Mouse (Mus musculus) testis, adult 2 months (tissue): ENCODE results near the gene Olfr24. TPM values are rescaled to one million over a fixed set of nuclear protein-coding genes. Genes with fewer than 3 reads are reported as not detected.

ENCODE experiments used
- H3K27ac ChIP-seq: fragments of 200-500 bp; 2 replicates; pipeline ENCODE4 v1.5.1; 2012; ENCODE audit warnings: low read depth, low read length; ENCODE audit not compliant: control insufficient read depth, insufficient read depth
- H3K27me3 ChIP-seq: fragments of 200-500 bp; 2 replicates; pipeline ENCODE4 v1.6.1; 2012; ENCODE audit warnings: mild to moderate bottlenecking, low read length, moderate library complexity; ENCODE audit not compliant: control insufficient read depth, insufficient read depth
- H3K36me3 ChIP-seq: fragments of 200-500 bp; 2 replicates; pipeline ENCODE4 v1.6.1; 2012; ENCODE audit warnings: mild to moderate bottlenecking, low read length; ENCODE audit not compliant: control insufficient read depth, insufficient read depth
- H3K4me1 ChIP-seq: fragments of 200-500 bp; 2 replicates; pipeline ENCODE4 v1.6.1; 2012; ENCODE audit warnings: low read length; ENCODE audit not compliant: control insufficient read depth, insufficient read depth
- H3K4me3 ChIP-seq: fragments of 200-500 bp; 2 replicates; pipeline ENCODE4 v1.5.1; 2012; ENCODE audit warnings: low read depth, mild to moderate bottlenecking, low read length, moderate library complexity, mixed read lengths; ENCODE audit not compliant: control insufficient read depth
- CTCF ChIP-seq: fragments of 200-500 bp; IDR thresholded peaks from 2 replicates; pipeline ENCODE4 v1.5.1; 2012; ENCODE audit warnings: low read depth, mild to moderate bottlenecking, inconsistent platforms, low read length, moderate library complexity; ENCODE audit not compliant: control insufficient read depth, insufficient read depth, insufficient replicate concordance
- POLR2A ChIP-seq: fragments of 200-500 bp; IDR thresholded peaks from 2 replicates; pipeline ENCODE4 v1.6.1; 2012; ENCODE audit warnings: low read depth, mild to moderate bottlenecking, inconsistent platforms, low read length, moderate library complexity; ENCODE audit not compliant: control insufficient read depth
- polyA plus RNA-seq: library from polyadenylated mRNA; depleted of rRNA; stranded (reverse); fragments of >200 nt; gene quantifications from 2 replicates; pipeline ENCODE4 v1.2.3, GENCODE M21; 2012; rRNA removed

Gene Olfr24
- polyA plus RNA-seq, 1 experiment, result 0.58 TPM

DNA sequence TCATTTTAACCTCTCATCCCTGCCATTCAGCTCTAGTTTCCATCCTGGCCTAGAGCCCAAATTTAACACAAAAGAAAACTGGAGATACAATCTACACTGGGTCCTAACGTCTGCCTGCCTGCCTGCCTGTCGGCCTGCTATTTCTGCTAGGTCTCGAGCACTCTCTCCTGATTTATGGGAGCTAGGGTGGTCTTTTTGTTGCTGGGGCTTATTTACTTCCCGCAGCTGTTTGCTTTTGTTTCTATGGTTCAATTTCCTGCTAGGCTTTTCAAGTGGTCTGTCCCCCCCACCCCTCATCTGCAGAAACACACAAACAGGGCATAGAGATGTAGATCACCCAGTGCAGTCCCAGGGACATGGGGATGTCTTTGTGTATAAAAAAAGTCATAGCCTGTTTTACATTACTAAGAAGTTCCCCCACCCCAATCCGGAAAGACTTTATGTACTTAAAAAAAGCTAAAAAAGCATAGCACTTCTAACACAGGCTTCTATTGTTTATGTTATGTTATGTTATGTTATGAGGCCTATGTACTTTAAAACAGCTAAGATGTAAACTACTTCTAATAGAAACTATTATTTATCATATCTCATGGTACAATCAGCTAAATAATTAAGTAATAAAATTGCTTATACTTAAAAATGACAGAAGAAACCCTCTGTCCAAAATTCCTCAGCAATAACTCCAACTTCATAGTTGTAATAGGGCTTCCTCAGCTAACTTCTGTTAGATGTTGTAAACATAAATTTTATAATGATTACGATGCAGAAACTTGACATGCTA, 41.7 kb downstream of the Olfr24 start:
- TF ChIP-seq CTCF (no peak), POLR2A (no peak)
- no peak overlapping the region for H3K27ac ChIP-seq
- H3K36me3 ChIP-seq, result no peaks in the 10 kb centered on the region
- H3K4me3 ChIP-seq, result no peak overlapping the region
- H3K27me3 ChIP-seq, result no peaks in the 10 kb centered on the region
- H3K4me1 ChIP-seq, result no peaks in the 10 kb centered on the region

DNA sequence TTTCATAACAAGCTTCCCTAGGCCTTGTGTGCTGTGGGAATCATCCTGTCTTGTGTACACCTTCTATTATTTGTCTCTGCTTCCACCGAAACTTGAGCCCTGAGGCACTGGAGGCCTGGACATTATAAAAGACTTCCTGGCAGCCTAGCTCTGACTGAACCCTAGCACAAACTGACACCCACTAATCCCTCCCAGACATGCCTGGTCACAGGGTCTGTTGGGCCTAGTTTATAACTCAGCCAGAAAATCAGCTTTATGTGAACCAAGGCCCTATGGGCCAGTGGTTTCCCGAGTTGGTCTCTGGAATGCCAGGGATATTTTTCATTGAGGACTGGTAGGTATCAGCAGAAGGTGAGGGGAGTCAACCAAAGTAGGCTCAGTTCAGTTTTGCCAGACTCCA, 42.8 kb downstream of the Olfr24 start:
- no peak for TF ChIP-seq CTCF
- TF ChIP-seq POLR2A, result no peak
- no peak overlapping the region for H3K4me3 ChIP-seq
- H3K27ac ChIP-seq, result no peak overlapping the region

DNA sequence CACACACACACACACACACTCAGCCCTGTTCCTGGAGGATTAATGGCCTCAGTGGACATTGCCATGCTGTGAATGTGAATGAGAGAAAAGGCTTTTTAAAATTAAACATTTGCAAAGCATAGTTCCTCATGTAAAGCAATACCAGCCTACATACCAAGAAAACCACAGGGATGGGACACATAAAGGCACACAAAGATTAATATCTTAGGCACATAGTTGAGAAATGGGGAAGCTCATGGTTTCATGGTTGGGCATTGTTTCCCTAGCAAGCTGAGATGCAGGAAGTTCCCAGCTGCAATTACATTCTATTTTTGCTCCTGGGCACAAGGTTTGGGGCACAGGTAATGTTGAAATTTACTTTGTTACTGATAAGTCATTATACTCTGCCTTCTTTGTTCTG, 58.2 kb downstream of the Olfr24 start:
- H3K27me3 ChIP-seq, result no peaks in the 10 kb centered on the region
- no peak overlapping the region for H3K4me3 ChIP-seq
- no peak for TF ChIP-seq POLR2A
- no peak for TF ChIP-seq CTCF
- H3K4me1 ChIP-seq, result no peaks in the 10 kb centered on the region
- no peaks in the 10 kb centered on the region for H3K36me3 ChIP-seq
- H3K27ac ChIP-seq, result no peak overlapping the region

More for the DNA sequence above, 42.8 kb downstream of the Olfr24 start:
- no peaks in the 10 kb centered on the region for H3K4me1 ChIP-seq
- no peaks in the 10 kb centered on the region for H3K36me3 ChIP-seq
- no peaks in the 10 kb centered on the region for H3K27me3 ChIP-seq

Other genes with a start within 250 kb of the Olfr24 start
- 7.7 and 8.8 TPM in 2 replicates for gene Muc16, start 89.5 kb downstream of the Olfr24 start, polyA plus RNA-seq
- gene Olfr828, start 55.5 kb upstream of the Olfr24 start, polyA plus RNA-seq, result not detected in 2 replicates
- not detected in 2 replicates for gene Olfr829, start 90.9 kb upstream of the Olfr24 start, polyA plus RNA-seq
- not detected in 2 replicates for gene Olfr830, start 110.7 kb upstream of the Olfr24 start, polyA plus RNA-seq
- gene Olfr832, start 173.1 kb upstream of the Olfr24 start, polyA plus RNA-seq, result not detected in 2 replicates
- gene Olfr834, start 224.0 kb upstream of the Olfr24 start, polyA plus RNA-seq, result not detected in 2 replicates